Mouse (Mus musculus) T-helper 17 cell (primary cell): ENCODE data around the gene Gpnmb.

Experiments used
- in situ Hi-C, 2 experiments: fragments of 300-600 bp; cut with MboI, MseI; formaldehyde crosslinking; loops; 1 replicate in 1 of 2; 2 replicates in 1 of 2; pipeline ENCODE4 v1.15.1; 2025; ENCODE audit warnings: high pct_unique_total_duplicates in 2 of 2

Gene Gpnmb

DNA sequence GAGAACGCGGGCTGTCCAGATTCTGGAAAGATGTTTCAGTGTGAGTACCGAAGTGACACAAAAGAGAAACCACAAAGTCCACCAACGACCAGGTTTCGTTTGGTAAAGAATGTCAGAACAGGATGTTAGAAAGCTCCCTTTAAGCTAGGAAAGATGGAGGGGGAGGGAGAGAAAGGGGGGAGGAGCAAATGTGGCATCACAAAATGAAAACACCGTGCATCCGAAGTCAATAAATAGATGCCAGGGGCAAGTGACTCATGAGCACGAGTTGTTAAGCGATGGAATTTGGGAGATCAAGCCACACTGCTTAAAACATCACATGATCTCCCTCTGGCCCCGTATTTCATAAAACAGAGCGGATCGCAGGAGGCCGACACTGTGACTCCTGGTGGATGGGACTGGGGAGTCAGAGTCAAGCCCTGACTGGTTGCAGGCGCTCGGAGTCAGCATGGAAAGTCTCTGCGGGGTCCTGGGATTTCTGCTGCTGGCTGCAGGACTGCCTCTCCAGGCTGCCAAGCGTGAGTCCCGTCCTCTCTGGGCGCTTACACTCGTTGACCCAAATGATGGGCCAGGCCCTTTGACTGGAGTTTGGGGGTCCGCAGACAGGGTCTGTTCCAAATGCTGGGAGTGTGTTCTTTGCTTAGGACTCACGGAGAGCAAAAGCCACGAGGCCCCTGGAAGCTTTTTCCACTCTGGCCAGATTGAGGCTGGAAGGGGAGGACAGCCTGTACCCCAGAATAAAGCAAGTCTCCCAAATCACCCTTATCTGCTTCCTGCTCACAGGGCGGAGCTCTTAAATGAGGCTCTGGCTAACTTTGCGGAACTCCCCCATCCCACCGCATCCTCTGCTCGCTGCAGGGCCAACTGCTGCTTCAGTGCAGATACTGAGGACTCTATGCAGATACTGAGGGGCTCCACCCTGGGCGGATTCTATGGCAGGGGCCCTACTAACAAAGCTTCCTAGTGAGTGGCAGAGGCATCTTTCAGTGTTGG, at the start of gene Gpnmb:
Gene Gpnmb, plus strand, starts transcription at position 272 of the 993 bp plus-strand sequence.
- in situ Hi-C loops = no loop called here

DNA sequence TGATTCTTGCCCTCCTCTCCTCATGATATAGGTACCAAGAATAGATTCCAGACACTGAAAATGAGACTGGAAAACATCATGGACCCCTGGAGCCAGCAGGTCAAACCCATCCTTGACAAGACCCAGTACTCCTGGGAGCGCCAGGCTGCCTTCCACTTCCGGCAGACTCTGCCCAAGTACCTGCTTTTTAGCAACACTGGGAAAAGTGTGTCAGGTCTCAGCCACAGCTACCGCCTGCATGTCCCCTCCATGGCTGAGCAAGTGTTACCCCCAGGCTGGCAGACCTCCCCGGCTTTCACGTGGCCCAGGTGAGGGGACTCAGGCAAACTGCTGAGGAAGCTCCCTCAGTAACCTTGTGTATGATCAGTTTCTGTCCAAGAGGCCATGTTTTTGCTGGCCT, 46.4 kb upstream of the Gpnmb start:
- in situ Hi-C loops = no loop called here

DNA sequence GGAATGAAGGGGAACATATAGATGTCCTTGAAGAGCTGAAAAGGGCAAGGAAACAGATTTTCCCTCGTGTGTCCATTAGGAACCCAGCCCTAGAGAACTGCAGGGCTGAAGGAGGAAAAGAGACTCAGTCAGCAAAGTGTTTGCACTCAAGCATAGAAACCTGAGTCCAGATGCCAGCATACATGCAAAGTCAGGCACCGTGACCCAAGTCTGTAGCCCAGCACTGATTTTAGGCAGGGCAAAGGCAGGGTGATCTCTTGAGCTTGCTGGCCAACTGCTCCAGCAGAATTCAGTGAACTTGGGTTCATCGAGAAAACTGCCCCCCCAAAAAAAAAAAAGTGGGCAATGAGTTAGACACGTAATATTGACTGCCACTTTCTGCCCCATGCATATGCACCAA, 44.4 kb upstream of the Gpnmb start:
- in situ Hi-C loops = no loop called here

DNA sequence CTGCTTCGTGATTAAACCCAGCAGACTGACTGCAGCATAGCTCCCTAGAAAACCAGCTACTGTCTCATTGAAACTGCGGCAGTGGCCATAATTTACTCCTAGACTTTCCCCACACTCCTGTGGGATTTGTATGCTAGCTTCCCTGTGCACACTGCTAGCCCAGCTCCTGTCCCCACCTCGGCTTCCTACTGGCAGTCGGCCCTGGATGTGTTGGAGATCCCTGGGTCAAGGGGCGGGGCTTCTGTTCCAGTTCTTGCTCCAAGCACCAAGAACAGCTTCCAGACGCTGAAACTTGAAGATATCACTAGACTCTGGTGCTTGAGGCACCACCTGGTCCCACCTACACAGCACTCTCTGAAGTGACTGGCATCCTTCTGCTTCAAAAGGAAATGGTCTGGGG, 38.2 kb upstream of the Gpnmb start:
- in situ Hi-C loops = no loop called here

DNA sequence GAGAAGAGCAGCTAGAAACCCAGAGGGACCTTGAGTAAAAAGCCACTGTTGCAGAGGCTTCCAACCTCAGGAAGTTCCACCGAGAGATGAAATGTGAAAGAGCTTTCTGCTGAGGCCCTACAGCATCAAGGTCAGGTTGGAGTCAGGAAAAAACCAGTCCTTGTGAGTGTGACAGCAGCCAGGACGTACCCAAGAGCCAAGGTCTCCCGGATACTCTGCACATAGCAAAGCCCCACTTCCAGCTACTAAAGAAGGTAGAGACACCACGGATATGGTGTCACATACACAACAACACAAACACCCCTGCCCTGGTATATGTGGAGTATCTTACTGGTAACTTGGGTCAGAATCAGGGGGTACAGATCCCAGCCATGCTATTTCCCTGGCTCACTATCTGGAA, 37.5 kb upstream of the Gpnmb start:
- in situ Hi-C loops = no loop called here

DNA sequence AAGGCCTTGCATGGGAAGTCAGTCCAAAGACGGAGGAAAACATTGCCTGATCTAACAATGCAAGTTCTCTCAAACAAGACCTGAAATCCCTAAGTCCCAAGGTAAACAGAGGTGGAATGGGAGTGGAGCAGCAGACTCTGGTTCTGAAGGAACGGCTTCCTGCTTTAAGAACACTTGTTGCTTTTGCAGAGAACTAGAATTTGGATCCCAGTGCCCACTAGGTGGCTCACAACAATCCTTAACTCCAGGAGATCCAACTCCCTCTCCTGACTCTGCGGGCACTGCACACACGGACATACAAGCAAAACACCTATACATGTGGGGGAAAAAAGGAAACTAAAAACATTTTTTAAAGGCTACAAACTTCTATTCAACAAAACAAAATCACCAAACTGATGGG, 33.0 kb upstream of the Gpnmb start:
- in situ Hi-C loops = no loop called here

DNA sequence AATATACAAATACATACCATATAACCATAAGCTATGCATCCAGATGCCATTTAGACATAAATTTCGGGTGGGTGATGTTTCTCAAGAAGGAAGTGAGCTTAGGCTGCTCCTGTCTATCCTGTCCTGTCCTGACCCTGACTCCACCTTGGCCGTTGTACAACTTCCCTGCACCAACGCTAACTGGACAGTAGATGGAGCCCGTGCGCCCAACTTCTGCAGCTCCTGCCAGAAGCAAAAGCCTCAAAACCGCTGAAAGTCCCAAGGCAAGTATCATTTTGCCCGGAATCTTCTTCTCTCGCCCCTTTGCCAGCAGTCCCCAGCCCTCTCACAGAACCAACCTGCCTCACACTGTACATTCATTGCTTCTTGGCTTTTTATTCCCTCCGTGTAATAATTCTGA, 28.4 kb upstream of the Gpnmb start:
- in situ Hi-C loops = no loop called here

DNA sequence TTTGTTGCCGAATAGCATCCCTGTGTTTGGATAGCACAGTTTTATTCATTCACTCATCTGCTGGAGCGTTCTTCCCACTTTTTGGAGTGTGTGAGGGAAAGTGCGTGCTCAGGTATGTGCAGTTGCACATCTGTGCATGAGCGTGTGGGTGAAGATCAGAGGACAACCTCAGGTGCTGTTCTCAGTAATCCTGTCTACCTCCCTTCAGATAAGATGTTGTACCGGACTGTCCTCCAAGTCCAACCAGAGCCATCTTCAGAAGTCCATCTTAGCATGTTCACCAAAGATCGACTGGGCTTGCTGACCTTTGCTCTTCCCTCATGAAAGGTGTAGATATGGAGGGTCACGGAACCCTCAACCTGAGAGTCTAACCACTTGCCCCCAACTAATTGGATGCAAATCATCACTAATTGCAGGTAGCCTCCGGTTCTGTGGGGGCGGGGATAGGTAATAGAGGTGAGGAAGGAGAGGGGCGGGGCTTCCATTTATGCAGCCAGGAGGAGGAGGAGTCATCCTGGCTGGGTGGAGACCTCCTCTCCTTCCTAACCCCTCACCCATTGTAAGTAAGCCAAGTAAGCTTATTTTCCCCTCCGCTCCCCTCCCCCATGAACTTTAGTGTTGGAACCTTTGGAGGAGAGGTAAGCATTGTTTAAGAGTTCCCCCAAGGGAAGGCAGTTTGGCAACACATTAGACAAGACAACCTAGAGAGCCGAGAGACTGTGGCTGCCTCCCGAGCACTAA, 27.8 kb upstream of the Gpnmb start:
- in situ Hi-C loops = no loop called here

DNA sequence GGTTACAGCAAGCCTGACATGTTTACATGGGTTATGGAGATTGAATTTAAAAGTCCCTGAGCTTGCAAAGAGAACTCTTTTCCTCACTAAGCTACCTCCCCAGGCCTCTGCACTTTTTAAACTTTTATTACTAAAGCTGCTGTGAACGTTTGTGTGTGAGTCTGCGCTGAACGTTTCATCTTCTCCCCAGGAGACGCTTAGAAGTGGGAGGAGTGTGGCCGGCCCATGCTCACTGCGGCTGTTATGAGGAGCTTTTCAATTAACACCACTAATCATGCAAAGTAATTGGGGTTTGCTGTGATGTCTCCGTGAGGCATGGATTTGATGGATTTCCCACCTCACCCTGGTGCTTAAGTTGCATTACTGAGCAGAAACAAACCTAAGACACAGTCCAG, 27.2 kb upstream of the Gpnmb start:
- in situ Hi-C loops = no loop called here

DNA sequence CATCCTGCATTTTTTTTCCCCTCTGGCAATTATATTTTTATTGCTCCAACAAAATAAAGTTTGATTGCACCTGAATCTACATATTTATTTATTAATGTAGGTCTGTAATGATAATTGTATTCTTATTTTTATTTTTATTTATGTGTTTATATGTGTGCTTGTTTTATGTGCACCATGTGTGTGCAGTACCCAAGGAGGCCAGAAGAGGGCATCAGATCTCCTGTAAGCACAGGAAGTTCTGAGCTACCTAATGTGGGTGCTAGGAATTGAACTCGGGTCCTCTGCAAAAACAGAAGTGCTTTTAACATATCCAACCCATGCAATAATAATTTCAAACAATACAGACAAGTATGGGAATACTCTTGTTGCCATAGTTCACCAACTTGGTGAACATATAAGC, 26.7 kb upstream of the Gpnmb start:
- in situ Hi-C loops = no loop called here

DNA sequence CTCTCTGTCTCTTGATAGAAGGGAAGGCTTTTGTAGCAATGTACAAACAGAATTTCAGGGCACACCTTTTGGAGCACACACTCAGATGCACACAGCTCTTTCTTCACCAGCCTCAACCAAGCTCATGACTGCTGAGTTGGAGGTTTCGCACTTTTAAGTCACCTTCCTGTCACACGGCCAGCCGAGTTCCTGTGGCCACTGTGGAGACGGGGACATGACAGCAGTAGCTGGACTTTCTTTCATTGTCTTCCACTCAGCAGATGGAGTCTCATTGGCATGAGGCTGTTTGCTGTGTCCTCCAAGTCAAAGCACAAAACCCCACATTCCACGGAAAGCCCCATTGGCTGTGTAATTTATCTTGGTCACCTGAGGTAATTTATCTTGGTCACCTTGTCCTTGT, 25.2 kb upstream of the Gpnmb start:
- in situ Hi-C loops = no loop called here

DNA sequence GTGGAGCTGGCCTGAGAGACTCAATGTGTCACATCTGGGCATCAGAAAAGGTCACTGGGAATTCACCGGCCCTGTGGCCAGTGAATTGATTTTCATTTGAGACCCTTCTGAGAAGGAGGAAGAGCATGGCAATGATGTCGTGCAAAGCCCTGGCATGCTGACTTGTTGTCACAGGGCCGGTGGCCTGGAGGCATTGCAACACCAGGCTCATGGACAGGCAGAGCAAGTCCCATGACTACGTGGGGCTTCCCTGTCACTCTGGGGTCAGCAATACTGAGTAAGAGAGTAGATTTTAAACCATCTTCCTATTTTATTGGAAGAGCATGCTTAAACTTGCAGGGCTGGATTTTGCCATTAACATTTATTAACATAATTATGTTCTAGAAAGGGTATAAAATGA, 23.3 kb upstream of the Gpnmb start:
- in situ Hi-C loops = no loop called here

DNA sequence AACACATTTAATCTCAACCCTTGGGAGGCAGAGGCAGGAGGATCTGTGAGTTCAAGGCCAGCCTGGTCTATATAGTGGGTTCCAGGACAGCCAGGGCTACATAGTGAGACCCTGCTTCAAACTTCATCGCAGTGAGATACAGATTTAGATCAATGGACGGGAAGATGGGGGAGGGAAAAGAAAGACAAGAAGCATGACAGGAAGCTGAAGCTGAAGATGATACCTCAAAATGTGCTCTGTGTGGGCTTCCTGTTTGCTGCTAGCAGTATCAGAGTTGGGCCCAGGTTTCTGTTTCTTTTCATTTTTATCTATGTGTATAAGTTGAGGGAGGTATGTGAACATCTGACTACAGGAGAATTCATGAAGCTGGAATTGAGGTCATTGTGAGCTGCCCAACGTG, 22.9 kb upstream of the Gpnmb start:
- in situ Hi-C loops = no loop called here

DNA sequence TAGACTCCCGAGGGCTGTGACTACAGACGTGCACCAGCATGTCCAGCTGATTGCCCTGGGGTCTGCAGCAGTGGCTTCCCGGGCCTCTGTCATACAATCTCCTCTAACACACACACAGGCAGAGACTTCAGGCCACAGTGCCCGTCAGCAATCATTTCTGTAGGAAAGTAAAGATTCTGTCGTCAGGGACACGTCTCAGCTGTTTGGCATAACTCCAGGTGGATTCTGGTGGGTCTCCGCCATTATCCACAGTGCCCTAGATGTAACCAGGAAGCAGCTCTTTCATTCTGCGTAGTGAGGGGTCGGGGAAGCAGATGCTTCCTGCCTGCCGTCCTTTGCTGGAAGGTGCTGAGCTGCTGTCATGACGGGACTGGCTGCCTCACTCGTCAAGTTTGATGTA, 19.2 kb upstream of the Gpnmb start:
- in situ Hi-C loops = no loop called here

DNA sequence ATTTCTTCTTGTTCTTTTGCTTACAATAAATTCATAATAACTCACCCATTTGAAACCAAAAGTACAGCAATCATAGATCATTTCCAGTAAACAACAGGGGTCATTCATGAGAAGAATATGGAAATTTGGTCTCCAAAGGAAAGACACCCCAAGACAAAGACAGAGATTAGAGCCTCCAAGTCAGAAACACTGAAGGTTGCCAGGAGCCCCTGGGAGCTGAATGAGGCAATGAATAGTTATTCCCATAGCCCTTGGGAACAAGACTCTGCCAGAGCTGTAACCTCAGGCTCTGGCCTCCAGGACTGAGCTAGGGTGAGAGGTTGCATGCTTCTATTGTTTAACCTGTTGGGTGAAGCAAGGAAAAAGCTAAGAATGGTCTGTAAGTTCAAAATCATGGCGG, 17.0 kb upstream of the Gpnmb start:
- in situ Hi-C loops = no loop called here

DNA sequence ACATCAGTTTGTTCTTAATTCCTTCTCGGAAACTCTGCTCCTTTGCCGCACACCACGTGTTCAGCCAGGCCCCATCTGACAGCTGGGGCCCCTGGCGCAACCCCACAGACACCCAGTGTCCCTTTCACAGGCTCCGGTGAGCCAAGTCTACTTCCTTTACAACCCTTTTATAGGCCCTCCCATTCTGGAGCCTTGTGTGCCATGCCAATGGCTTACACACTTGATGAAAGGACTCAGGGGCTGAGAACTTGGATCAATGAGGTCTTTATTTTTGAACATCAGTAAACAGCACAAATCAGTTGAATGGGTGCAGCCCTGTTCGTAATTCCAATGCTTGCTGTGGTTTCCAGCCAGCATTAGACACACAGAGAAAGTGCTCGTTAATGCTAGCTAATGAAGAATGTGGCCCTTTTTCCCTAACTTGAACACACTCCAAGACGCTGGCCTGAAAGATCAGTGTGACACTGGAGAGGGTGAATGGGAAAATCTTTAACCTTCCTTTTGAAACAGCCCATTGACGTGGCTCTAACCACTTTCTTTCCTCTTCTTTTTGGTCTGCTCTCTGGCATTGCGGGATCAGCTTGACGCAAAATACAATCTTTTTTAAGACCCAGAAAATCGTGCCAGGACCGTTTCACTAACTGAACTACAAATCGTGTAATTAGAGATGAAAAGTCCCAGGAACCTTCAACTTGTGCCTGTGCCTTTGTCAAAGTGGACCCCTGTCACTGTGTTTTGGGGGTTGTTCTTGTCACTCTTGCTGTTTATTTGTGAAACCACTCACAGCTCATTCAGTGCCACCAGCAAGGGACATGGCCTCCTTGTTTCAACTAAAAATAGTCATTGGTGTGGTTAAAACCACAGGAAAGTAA, 15.0 kb upstream of the Gpnmb start:
- in situ Hi-C loops = no loop called here

DNA sequence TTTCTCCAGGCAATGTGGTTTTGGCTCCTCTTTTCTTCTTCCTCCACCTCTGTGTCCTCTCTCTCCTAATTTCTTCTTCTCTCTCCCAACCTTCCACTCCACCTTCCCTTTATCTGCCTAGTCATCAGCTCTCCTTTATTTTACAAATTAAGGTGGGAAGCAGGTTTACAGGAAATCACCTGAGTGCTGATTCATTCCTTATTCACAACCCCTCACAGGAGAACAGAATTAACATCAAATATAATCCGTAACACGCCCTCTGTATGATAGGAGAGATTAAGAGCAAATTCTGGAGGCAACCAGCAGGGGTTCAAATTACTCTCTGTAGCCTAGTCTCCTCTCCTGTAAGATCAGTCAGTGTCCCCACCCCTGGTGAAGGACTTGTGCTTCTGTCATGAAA, 14.0 kb upstream of the Gpnmb start:
- in situ Hi-C loops = no loop called here

DNA sequence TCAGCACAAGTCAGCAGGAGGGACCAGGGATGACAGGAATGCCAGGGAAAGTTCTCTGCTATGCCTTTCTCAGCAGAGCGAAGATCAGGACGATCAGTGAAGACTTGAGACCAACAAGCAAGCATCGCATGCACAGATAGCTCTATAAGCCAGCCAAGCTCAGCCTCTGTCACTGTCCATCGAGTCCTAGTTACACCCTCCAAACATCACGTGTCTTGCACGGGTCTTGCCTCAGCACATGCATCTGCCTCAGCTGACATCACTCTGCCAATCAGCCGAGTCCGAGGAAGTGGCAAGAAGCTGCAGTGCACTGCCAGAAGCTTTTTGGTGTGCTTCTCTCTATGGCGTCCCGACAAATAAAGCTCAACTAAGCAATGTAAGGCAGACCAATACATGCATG, 13.0 kb upstream of the Gpnmb start:
- in situ Hi-C loops = no loop called here

DNA sequence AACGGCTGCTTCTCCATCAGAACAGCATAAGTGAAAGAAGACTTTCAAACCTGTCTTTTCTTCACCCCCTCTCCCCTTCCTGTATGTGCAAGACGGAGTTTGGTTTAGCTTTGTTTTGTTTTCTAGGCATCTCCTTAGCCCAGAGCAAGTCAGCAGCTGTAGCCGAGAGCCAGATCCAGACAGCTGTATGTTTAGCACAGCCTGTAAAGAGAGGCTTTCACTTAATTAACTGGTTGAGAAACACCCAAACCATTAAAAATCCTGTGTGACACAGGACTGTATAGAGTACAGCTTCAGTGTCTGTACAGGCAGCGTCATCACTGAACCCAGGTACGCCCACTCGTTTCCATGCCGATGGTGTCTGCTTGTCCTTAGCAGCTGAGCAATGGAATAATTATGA, 11.1 kb upstream of the Gpnmb start:
- in situ Hi-C loops = no loop called here

DNA sequence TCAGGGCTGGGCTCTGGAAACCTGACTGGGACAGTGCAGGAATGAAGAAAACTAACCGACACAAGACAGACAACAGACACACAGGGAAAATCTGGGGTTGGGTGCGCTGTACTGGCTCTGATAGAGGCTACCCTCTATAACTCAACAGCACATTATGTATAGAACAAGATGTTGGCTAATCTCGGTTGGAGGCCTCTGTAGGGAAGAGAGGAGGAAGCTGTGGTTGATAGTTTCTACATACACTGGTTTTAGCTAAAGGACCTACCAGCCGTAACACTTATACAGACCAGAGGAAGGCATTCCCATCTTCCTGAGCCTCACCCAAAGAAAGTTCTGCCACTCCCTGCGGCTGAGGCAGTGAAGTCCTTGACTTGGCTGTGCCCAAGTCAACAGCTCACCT, 9.8 kb upstream of the Gpnmb start:
- in situ Hi-C loops = no loop called here

DNA sequence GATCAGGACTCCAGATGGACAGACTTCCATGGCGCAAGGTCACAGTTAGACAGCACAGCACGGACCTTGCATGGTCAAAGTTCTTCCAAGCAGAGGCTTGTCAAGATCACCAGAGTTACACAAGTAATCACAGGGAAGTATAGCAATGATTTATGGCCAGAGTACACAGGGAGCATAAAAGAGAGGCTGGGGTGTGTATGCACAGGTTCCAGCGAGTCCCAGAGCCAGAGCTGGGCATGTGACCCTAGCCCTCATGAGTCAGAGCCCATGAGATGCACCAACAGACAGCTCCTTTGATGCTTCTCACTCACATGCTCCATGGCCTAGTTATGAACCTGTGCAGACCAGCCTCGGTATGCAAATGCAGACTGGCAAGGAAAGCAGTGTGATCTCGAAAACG, 8.3 kb upstream of the Gpnmb start:
- in situ Hi-C loops = no loop called here

DNA sequence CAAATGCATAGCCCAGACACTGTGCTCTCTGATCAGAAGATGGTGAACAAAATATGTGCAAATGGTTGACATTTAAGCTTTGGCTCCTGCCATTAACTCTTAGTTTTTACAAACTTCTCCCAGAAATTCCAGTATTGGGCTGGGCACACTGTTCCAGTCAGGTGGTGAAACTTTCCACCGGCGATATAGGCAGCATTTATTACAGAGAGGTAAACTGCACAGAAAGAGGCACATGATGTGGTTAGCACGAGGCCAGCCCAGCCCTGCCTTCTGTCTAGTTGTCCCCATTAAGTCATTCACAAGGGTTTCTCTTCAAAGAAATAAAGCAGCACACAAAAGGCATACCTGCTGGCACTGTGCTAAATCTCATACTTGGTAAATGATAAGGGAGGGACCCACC, 7.6 kb upstream of the Gpnmb start:
- in situ Hi-C loops = no loop called here
